23 mouse cellular contexts compared by ENCODE assay signal in genomic region chr8:123046706-123047105, GRCm38 (mm10). TPM values are rescaled to one million over a fixed set of nuclear protein-coding genes. Genes with fewer than 3 reads are reported as not detected.
DNase-seq lines count a peak whose midpoint lies in the region; ATAC-seq and TF ChIP-seq lines count a peak whose summit lies in the region.
"Had no signal": no experiment of that assay in that cellular context is flagged by ENCODE, and none has a peak within 500 bp of the region (broad histone marks: within the 10 kb centered on the region; RNA-seq: fewer than 3 reads in every experiment).

No protein-coding gene starts in this region.

- no peaks in the 10 kb centered on the region for H3K9me3 ChIP-seq in liver, embryonic 12.5 days (replicated peaks)
- no peaks in the 10 kb centered on the region for H3K9me3 ChIP-seq in midbrain, embryonic 11.5 days (ENCODE audit: control insufficient read depth, low read length)
- H3K9me3 ChIP-seq: embryonic facial prominence, embryonic 15.5 days; forebrain, embryonic 10.5 days; heart, embryonic 13.5 days; hindbrain, embryonic 12.5 days had no signal

- peaks cover 8% of the 10 kb centered on the region for H3K4me1 ChIP-seq in liver, adult 2 months (ENCODE audit: control insufficient read depth, insufficient read depth, low read length)
- peaks cover 24% of the 10 kb centered on the region for H3K4me1 ChIP-seq in liver, embryonic 12.5 days
- H3K4me1 ChIP-seq in midbrain, embryonic 11.5 days (ENCODE audit: control insufficient read depth, insufficient read depth, low read length), result peaks cover 8% of the 10 kb centered on the region

- ATAC-seq in liver, embryonic 12.5 days, result no peak
- ATAC-seq in midbrain, embryonic 11.5 days (ENCODE audit: low FRiP score), result no peak
- ATAC-seq: CD4-positive, CD25-positive, alpha-beta regulatory T cell, adult 4 months; forebrain, embryonic 14.5 days had no signal

- WGBS in liver, adult 2 months, result 48% methylated on average over 4 of the region's 4 CpGs
- 77% methylated on average over 4 of the region's 4 CpGs for WGBS in liver, embryonic 12.5 days (ENCODE audit: insufficient replicate concordance)
- 83% methylated on average over 4 of the region's 4 CpGs for WGBS in midbrain, embryonic 11.5 days

- H3K4me3 ChIP-seq in liver, adult 2 months (ENCODE audit: insufficient read depth, low read depth, low read length), result no peak overlapping the region
- no peak overlapping the region for H3K4me3 ChIP-seq in liver, embryonic 12.5 days
- no peak overlapping the region for H3K4me3 ChIP-seq in midbrain, embryonic 11.5 days (ENCODE audit: low read depth, low read length)
- H3K4me3 ChIP-seq: embryonic facial prominence, embryonic 15.5 days; erythroblast, embryonic 14.5 days; forebrain, embryonic 10.5 days; gastrocnemius, adult 2 months; heart, embryonic 13.5 days; hindbrain, embryonic 12.5 days had no signal

- intact Hi-C loops in heart, postnatal 25 days (cut with DNase I), result no loop called here

- no peaks in the 10 kb centered on the region for H3K36me3 ChIP-seq in liver, adult 2 months (ENCODE audit: control insufficient read depth, insufficient read depth, low read length)
- peaks cover 18% of the 10 kb centered on the region; the same call in 1 of the 2 replicates for H3K36me3 ChIP-seq in liver, embryonic 12.5 days
- H3K36me3 ChIP-seq in midbrain, embryonic 11.5 days (ENCODE audit: control insufficient read depth, insufficient read depth, low read length), result no peaks in the 10 kb centered on the region
- H3K36me3 ChIP-seq: embryonic facial prominence, embryonic 15.5 days had no signal

- peaks cover 9% of the 10 kb centered on the region for H3K79me2 ChIP-seq in liver, adult 2 months (ENCODE audit: control insufficient read depth, insufficient read depth, low read length)

- no peaks in the 10 kb centered on the region for H3K27me3 ChIP-seq in liver, adult 2 months (ENCODE audit: control insufficient read depth, insufficient read depth, low read length)
- no peaks in the 10 kb centered on the region for H3K27me3 ChIP-seq in liver, embryonic 12.5 days (replicated peaks)
- H3K27me3 ChIP-seq in midbrain, embryonic 11.5 days (ENCODE audit: control insufficient read depth, insufficient read depth, low read length), result no peaks in the 10 kb centered on the region
- H3K27me3 ChIP-seq: embryonic facial prominence, embryonic 15.5 days; heart, embryonic 13.5 days; hindbrain, embryonic 12.5 days had no signal

- no peak overlapping the region for H3K9ac ChIP-seq in liver, adult 2 months (ENCODE audit: low read depth, low read length)
- H3K9ac ChIP-seq in liver, embryonic 12.5 days, result no peak overlapping the region
- no peak overlapping the region for H3K9ac ChIP-seq in midbrain, embryonic 11.5 days (ENCODE audit: low read length)
- H3K9ac ChIP-seq: embryonic facial prominence, embryonic 15.5 days; heart, embryonic 13.5 days; hindbrain, embryonic 12.5 days had no signal

- no peak overlapping the region for H3K27ac ChIP-seq in liver, adult 2 months (replicated peaks; ENCODE audit: insufficient read depth, low read depth, low read length)
- H3K27ac ChIP-seq in liver, embryonic 12.5 days, result no peak overlapping the region
- no peak overlapping the region for H3K27ac ChIP-seq in midbrain, embryonic 11.5 days (ENCODE audit: low read depth, low read length)
- H3K27ac ChIP-seq: embryonic facial prominence, embryonic 15.5 days; forebrain, embryonic 10.5 days; gastrocnemius, adult 2 months; heart, embryonic 13.5 days; hindbrain, embryonic 12.5 days had no signal

- DNase-seq in heart, adult 11 months, result peak; percentile 11
- no peak for DNase-seq in heart, postnatal 25 days (ENCODE audit: low spot score)
- peak; percentile 52 to 58 for DNase-seq in kidney, adult 8-10 months
- no peak for DNase-seq in kidney, postnatal 10 days
- DNase-seq in liver, adult 2 months (ENCODE audit: extremely low read depth, low read depth, low spot score), result peak; percentile 64
- no peak for DNase-seq in midbrain, embryonic 11.5 days (ENCODE audit: low spot score, missing footprints)
- DNase-seq: adrenal gland, postnatal 10 days; B cell, adult 2 months; cerebellum, adult 11 months; cerebellum, adult 8-10 months; cerebellum, postnatal 14 days; embryo, embryonic 11 days; gastrocnemius, adult 2 months; gastrocnemius, postnatal 25 days; heart, postnatal 4 days had no signal

- no peak for TF ChIP-seq CTCF in liver, adult 2 months (IDR thresholded peaks at IDR 0.05; ENCODE audit: low read depth, low read length)

- no peak for TF ChIP-seq POLR2A in liver, adult 2 months (IDR thresholded peaks at IDR 0.05; ENCODE audit: extremely low read depth, insufficient read depth, low read length)

- H3K4me2 ChIP-seq in liver, embryonic 12.5 days, result no peak overlapping the region
- H3K4me2 ChIP-seq in midbrain, embryonic 11.5 days, result no peak overlapping the region
- H3K4me2 ChIP-seq: embryonic facial prominence, embryonic 15.5 days; heart, embryonic 13.5 days; hindbrain, embryonic 12.5 days had no signal

RNA-seq across cellular contexts. Expression of gene Ankrd11, which starts 4.6 kb away (rescaled TPM):
- total RNA-seq in heart, postnatal 25 days (2021), result 10 to 100 TPM; 63.7 to 73.0 TPM
- 22.1 and 28.0 TPM in 2 replicates for total RNA-seq in liver, adult 2 months (2014; rRNA removed)
- polyA plus RNA-seq in liver, adult 2 months (2012; rRNA removed), result 22.7 and 28.3 TPM in 2 replicates
- polyA plus RNA-seq in liver, embryonic 12.5 days (2016; fragmentation: Nextera tagmentation; extraction: Ambion mirVana), result 43.9 and 44.0 TPM in 2 replicates
- 61.9 and 72.0 TPM in 2 replicates for polyA plus RNA-seq in midbrain, embryonic 11.5 days (2014; fragmentation: Nextera tagmentation; extraction: Ambion mirVana)

RNA-seq across cellular contexts. Expression of gene Spg7, which starts 16.0 kb away (rescaled TPM):
- 10 to 100 TPM; 77.4 to 78.7 TPM for total RNA-seq in heart, postnatal 25 days (2021)
- 27.4 and 29.5 TPM in 2 replicates for total RNA-seq in liver, adult 2 months (2014; rRNA removed)
- polyA plus RNA-seq in liver, adult 2 months (2012; rRNA removed), result 62.4 and 81.4 TPM in 2 replicates
- 40.0 TPM in 2 replicates for polyA plus RNA-seq in liver, embryonic 12.5 days (2016; fragmentation: Nextera tagmentation; extraction: Ambion mirVana)
- polyA plus RNA-seq in midbrain, embryonic 11.5 days (2014; fragmentation: Nextera tagmentation; extraction: Ambion mirVana), result 35.9 TPM in 2 replicates

RNA-seq across cellular contexts. Expression of gene Rpl13, which starts 55.4 kb away (rescaled TPM):
- total RNA-seq in heart, postnatal 25 days (2021), result 100 to 1,000 TPM; 426 to 434 TPM
- 764 and 919 TPM in 2 replicates for total RNA-seq in liver, adult 2 months (2014; rRNA removed)
- polyA plus RNA-seq in liver, adult 2 months (2012; rRNA removed), result 634 and 769 TPM in 2 replicates
- polyA plus RNA-seq in liver, embryonic 12.5 days (2016; fragmentation: Nextera tagmentation; extraction: Ambion mirVana), result 1,452 and 1,476 TPM in 2 replicates
- polyA plus RNA-seq in midbrain, embryonic 11.5 days (2014; fragmentation: Nextera tagmentation; extraction: Ambion mirVana), result 1,312 and 1,403 TPM in 2 replicates

Comparison
In these comparisons a context has a peak if more than half of its experiments do, and no peak if none do; other contexts are left out.
1. DNase-seq: peak in heart, adult 11 months (single experiment), kidney, adult 8-10 months (2 of 2) and liver, adult 2 months (single experiment); none in heart, postnatal 25 days (single experiment), kidney, postnatal 10 days (single experiment) and midbrain, embryonic 11.5 days (single experiment).